Mouse (Mus musculus) erythroblast, adult 5-6 weeks (primary cell): Measurements from ENCODE around the gene Pnpla1. TPM values are rescaled to one million over a fixed set of nuclear protein-coding genes. Genes with fewer than 3 reads are reported as not detected.

Experiments used
- ATAC-seq: replicated peaks from 2 replicates; pipeline ENCODE4 v1.8.0; 2016; ENCODE audit warnings: moderate number of reproducible peaks, mild to moderate bottlenecking, moderate TSS enrichment, inconsistent platforms; ENCODE audit not compliant: poor library complexity, low FRiP score, severe bottlenecking
- total RNA-seq, 2 experiments: library from RNA; stranded (forward) in 1 of 2; stranded (reverse) in 1 of 2; fragments of 150-400 nt in 1 of 2; fragments of 200-764, 138-1000 nt in 1 of 2; gene quantifications; 2 replicates each; pipeline versions ENCODE4 v1.2.3 to v1.2.4; 2015 to 2017; ENCODE audit warnings: low replicate concordance in 2 of 2

Gene Pnpla1
- total RNA-seq, 2 experiments from 2014 or later: 0.19 to 0.68 TPM

- ATAC-seq: no peak
Observed at GRCm38 (mm10) chr17:28876821-28877220, 18.6 kb downstream of the Pnpla1 start.

- ATAC-seq: peak; percentile 65
Observed at GRCm38 (mm10) chr17:28879931-28880391, 21.8 kb downstream of the Pnpla1 start.

- peak; percentile 75 for ATAC-seq
Observed at GRCm38 (mm10) chr17:28882316-28882715, 24.1 kb downstream of the Pnpla1 start.

GRCm38 (mm10) chr17:28882810-28883209, 24.6 kb downstream of the Pnpla1 start:
- ATAC-seq: no peak

- no peak for ATAC-seq
Observed at GRCm38 (mm10) chr17:28883941-28884516, 25.8 kb downstream of the Pnpla1 start.

GRCm38 (mm10) chr17:28885231-28885630, 27.0 kb downstream of the Pnpla1 start:
- no peak for ATAC-seq

GRCm38 (mm10) chr17:28886266-28886665, 28.1 kb downstream of the Pnpla1 start:
- no peak for ATAC-seq

DNA sequence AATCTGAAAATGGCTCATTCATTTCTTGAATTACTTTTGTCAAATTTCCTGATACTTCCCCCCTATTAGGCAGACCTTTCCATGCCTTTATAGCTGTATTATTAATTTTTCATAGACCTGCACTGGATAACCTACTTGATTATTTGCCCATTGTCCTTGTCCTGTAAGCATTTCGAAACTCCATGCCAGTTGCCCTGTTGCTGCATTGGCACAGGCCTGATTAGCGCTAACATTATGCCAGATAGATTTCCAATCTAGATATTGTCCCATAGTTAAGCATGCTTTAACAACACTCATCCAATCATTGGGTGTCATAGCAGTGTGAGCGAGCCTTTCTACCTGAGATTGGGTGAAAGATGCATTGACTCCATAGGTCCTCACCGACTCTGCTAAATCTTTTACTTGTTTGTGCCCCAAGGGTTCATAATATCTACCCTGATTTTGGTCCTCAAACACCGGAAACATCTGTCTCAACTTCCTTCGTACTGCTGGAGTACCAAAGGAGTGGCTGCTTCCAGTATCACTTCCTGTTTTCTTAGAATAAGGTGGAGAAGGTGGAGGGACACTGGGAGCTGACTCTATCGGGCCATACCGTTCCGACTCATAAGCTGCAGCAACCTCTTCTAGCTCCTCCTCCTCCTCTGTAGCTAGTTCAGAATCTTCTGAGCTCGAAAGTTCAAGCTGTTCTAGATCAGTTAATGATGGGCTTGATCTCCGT, 36.0 kb downstream of the Pnpla1 start:
- no peak for ATAC-seq

- no peak for ATAC-seq
Observed at GRCm38 (mm10) chr17:28895217-28895875, 37.1 kb downstream of the Pnpla1 start.

GRCm38 (mm10) chr17:28896095-28896780, 38.0 kb downstream of the Pnpla1 start:
- no peak for ATAC-seq

DNA sequence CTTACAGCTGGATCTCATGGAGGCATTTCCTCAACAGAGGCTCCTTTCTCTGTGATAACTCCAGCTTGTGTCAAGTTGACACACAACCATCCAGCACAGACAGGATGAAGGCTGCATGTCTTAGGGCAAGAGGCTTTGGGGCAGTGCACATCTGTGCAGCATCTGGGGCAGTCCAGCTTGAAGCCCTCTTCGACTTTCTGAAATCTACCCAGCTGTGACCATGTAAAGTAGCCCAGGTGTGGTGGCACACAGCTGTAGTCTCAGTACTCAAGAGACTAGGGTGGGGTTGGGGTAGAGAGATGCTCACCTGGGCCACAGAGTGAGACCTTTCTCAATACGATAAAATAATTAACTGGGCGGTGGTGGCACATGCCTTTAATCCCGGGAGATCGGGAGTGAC, 39.6 kb downstream of the Pnpla1 start:
- ATAC-seq: no peak

- no peak for ATAC-seq
Observed at GRCm38 (mm10) chr17:28898249-28898648, 40.0 kb downstream of the Pnpla1 start.

- no peak for ATAC-seq
Observed at GRCm38 (mm10) chr17:28899427-28899826, 41.2 kb downstream of the Pnpla1 start.

GRCm38 (mm10) chr17:28901559-28901958, 43.3 kb downstream of the Pnpla1 start:
- ATAC-seq: no peak

DNA sequence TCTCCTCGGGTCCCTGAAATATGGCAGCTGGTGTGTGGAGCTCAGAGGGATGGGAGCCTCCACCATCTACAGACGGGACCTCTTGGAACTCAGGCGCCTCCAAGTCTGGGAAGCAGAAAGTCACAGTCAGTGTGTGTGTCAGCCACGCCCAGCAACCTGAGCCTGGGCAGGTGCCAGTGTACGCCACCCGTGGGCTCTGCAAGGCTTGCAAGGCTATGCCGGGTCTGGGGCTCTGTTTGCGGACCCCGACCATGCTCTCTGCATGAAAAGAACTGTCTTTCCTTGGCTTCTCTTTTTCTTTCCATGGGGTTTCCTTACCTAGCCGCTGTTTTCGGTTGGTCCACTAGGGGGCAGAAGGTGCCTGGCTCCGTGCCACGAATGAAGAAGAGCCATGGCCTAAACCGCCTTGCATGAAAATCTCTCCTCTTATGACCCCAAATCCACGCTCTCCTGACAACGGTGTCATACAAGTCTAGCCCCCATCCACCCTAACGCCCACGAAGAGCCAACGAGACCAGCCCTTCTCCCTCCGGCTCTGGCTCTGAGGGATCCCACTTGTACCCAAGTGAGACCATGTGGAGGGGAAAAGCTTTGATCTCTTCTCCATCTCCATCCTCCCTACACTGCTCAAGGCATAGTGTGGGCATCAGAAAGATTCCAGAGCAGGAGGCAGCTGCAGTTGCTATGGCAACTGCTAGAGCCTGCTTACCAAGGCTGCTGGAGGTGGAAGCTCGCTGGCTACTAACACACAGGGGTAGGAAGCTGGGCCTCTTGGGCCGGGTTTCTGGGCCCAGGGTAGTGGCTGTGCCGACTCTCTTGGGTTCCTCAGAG, 46.5 kb downstream of the Pnpla1 start:
- peak; percentile 77 for ATAC-seq

- ATAC-seq: no peak
Observed at GRCm38 (mm10) chr17:28905377-28905916, 47.2 kb downstream of the Pnpla1 start.

DNA sequence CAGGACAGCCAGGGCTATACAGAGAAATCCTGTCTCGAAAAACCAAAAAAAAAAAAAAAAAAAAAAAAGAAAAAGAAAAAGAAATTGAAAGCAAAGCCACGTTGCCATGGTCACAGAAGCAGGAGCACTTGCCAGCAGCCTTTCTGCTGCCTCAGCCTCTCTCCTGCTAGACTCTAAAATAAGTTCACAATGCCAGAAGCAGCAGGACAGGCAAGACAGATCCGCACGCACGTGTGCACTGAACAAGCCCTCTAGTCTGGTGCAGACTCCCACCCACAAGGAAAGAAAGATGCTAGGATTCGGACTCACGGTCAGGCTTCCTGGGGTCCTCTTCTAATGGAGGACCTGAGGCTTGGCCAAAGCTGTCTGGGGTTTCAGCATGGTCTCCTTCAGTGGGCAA, 49.7 kb downstream of the Pnpla1 start:
- ATAC-seq: no peak

DNA sequence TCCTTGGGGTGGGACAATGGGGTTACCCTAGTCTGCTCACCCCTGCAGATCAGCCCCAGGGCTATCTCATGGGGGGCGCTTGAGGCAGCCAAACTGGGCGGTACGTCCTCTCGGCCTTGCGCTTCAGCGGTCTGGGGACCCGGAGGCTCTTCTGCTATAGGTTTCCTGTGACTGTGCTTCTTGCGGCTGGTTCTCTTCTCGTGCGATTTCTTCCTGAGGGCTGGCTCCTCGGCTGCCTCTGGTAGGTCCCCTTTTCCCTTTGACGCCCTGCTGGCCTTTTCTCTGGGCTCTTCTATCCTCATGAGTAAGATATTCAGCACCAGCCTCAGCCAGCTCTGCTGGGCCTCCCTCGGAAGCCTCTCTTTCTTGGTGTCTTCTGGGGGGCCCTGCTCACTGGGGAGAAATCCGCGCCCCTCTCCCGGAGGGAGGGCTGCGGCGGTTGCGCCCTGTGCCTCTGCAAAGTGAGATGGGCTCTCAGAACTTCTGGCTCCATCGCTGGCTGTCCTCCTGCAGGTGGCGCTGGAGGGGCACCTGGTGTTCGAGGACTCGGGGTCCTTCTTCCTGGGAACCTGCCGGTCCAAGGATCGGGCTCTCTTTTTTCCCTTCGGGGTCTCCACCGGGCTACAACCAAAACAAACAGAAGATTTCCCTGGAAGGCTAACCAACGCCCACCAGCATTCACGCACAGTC, 51.2 kb downstream of the Pnpla1 start:
- ATAC-seq: no peak

DNA sequence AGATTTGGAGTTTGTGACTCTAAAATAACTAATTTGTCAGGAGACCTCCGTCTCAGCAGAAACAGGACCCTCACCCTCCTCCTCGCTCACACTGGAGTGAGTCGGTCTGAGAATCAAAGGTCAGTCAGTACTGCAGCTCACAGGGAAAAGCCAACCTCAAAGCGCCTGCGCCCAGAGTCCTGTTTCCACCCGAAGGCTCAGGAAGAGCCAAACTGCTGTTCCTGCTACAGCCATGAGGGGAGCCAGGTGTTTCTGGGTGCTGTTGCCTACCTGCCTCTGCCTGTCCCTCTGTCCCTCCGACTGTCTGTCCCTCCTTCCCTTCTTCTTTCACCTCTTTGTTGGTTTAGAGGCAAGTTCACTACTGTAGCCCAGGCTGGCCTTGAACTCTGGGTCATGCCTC, 51.9 kb downstream of the Pnpla1 start:
- ATAC-seq: no peak
